Mouse (Mus musculus) gastrocnemius, adult 18-20 months (tissue): ENCODE results near the gene Nek4. TPM values are rescaled to one million over a fixed set of nuclear protein-coding genes. Genes with fewer than 3 reads are reported as not detected.

ENCODE experiments used
- DNase-seq: peaks from one replicate; pipeline ENCODE4 v3.0.0; 2021; ENCODE audit warnings: low spot score
- long read RNA-seq, 2 experiments: library from polyadenylated mRNA; stranded (forward); transcript quantifications; one replicate each; pipeline ENCODE4 v2.0.0; 2021
- total RNA-seq, 2 experiments: library from RNA; stranded (reverse); gene quantifications; 2 replicates each; pipeline ENCODE4 v1.2.3; 2021

Nek4 gene
- 1 to 10 TPM; 3.9 to 4.3 TPM for total RNA-seq
- long read RNA-seq, experiment 1, full-length matches to known transcripts = 3 of 5 reads
- long read RNA-seq, experiment 1, partial matches to known transcripts = 1 of 5 reads
- long read RNA-seq, experiment 1, other reads (novel, unspliced or antisense) = 1 of 5 reads
- long read RNA-seq, experiment 2, full-length matches to known transcripts = 1 of 7 reads
- long read RNA-seq, experiment 2, partial matches to known transcripts = 2 of 7 reads
- long read RNA-seq, experiment 2, other reads (novel, unspliced or antisense) = 4 of 7 reads

GRCm38 (mm10) chr14:30951154-30951825, at the start of gene Nek4:
Nek4 (plus strand) TSS chr14:30951377.
- peak; percentile 97 for DNase-seq

GRCm38 (mm10) chr14:30902628-30903027, 48.5 kb upstream of the Nek4 start:
- DNase-seq = no peak

GRCm38 (mm10) chr14:30903036-30903435, 48.1 kb upstream of the Nek4 start:
- no peak for DNase-seq

- no peak for DNase-seq
Measured at GRCm38 (mm10) chr14:30904307-30904706, 46.9 kb upstream of the Nek4 start.

- DNase-seq = no peak
Measured at GRCm38 (mm10) chr14:30906001-30906400, 45.2 kb upstream of the Nek4 start.

GRCm38 (mm10) chr14:30907814-30908265, 43.3 kb upstream of the Nek4 start:
- DNase-seq = no peak

GRCm38 (mm10) chr14:30911141-30911540, 40.0 kb upstream of the Nek4 start:
- no peak for DNase-seq

GRCm38 (mm10) chr14:30912641-30913040, 38.5 kb upstream of the Nek4 start:
- DNase-seq = no peak

GRCm38 (mm10) chr14:30913404-30913803, 37.8 kb upstream of the Nek4 start:
- DNase-seq = no peak

- no peak for DNase-seq
Measured at GRCm38 (mm10) chr14:30916516-30916915, 34.7 kb upstream of the Nek4 start.

GRCm38 (mm10) chr14:30922053-30922670, 29.0 kb upstream of the Nek4 start:
- DNase-seq = no peak

- no peak for DNase-seq
Measured at GRCm38 (mm10) chr14:30923375-30924105, 27.6 kb upstream of the Nek4 start, which contains the start of gene Itih3. Itih3 (minus strand) TSS chr14:30923760.

- no peak for DNase-seq
Measured at GRCm38 (mm10) chr14:30925492-30925891, 25.7 kb upstream of the Nek4 start.

- no peak for DNase-seq
Measured at GRCm38 (mm10) chr14:30930386-30930785, 20.8 kb upstream of the Nek4 start.

- no peak for DNase-seq
Measured at GRCm38 (mm10) chr14:30933351-30933750, 17.8 kb upstream of the Nek4 start.

GRCm38 (mm10) chr14:30942254-30942653, 8.9 kb upstream of the Nek4 start:
- no peak for DNase-seq

GRCm38 (mm10) chr14:30943038-30943437, 8.1 kb upstream of the Nek4 start, which contains the start of gene Itih1:
Itih1 (minus strand) TSS chr14:30943289.
- DNase-seq = no peak

GRCm38 (mm10) chr14:30943860-30944674, 7.1 kb upstream of the Nek4 start:
- DNase-seq = peak; percentile 55

GRCm38 (mm10) chr14:30944745-30945144, 6.4 kb upstream of the Nek4 start:
- no peak for DNase-seq

- no peak for DNase-seq
Measured at GRCm38 (mm10) chr14:30949986-30950385, 1.2 kb upstream of the Nek4 start.

- DNase-seq = no peak
Measured at GRCm38 (mm10) chr14:30958517-30958916, 7.3 kb downstream of the Nek4 start.
